ENCODE assay signal across 20 mouse cellular contexts in the genomic region with DNA sequence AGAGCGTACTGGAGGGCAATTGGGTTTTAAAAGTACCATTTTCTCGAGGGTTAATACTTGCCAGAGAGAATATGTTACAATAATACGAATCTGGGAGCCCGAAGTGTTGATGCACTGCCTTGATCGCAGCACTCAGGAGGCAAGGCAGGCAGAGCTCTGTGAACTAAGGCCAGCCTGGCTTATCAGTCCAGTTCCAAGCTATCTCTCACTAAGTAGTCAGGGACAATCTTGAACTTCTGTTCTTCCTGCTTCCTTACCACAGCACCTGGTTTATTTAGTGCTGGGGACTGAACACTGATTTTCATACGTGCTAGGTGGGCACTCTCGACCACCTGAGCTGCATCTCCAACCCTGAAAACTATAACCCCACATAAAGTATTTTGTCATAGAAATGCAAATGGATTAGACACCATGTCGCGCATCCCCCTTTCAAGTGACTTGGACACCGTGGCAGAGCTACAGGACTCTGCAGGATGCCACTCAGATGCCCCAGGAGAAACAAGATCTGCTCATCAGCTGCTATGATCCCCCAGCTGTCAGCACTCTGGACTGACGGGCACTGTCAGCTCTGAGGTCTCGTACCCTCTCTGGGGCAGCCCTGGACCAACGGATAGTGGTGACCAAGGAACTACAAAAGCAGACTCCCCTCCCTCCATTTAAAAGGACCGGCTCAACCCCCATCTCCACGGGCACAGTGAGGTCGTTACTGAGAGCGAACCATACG. TPM values are rescaled to one million over a fixed set of nuclear protein-coding genes. Genes with fewer than 3 reads are reported as not detected.
DNase-seq lines count a peak whose midpoint lies in the region; ATAC-seq and TF ChIP-seq lines count a peak whose summit lies in the region.
"Had no signal": no experiment of that assay in that cellular context is flagged by ENCODE, and none has a peak within 500 bp of the region (broad histone marks: within the 10 kb centered on the region; RNA-seq: fewer than 3 reads in every experiment).

No protein-coding gene starts in this region.

- no peak for DNase-seq in hindbrain, embryonic 10.5 days (ENCODE audit: low spot score)
- peak; percentile 30 for DNase-seq in c-Kit-negative CD71-positive TER-119-positive erythroid progenitor cells, embryonic 14.5 days (ENCODE audit: low read depth, low spot score)
- no peak for DNase-seq in liver, embryonic 13.5 days
- no peak for DNase-seq in liver, postnatal 0 days
- no peak for DNase-seq in embryo, embryonic 9.5 days (ENCODE audit: extremely low spot score)
- DNase-seq: adrenal gland, adult 8-10 months; adrenal gland, postnatal 36 days; cerebellum, adult 11 months; cerebellum, adult 8-10 months; cerebellum, postnatal 14 days; embryo, embryonic 11 days; gastrocnemius, postnatal 36 days; heart, postnatal 36 days had no signal

- TF ChIP-seq CTCF in liver, postnatal 0 days (IDR thresholded peaks at IDR 0.05; ENCODE audit: low read depth), result no peak

- no peak for TF ChIP-seq EP300 in liver, postnatal 0 days (IDR thresholded peaks at IDR 0.05; ENCODE audit: low read depth)

- no peak overlapping the region for H3K4me2 ChIP-seq in hindbrain, embryonic 16.5 days (ENCODE audit: low read length)
- 0 out of 2 replicates have a peak overlapping the region, but pooled peaks have one; percentile 17 for H3K4me2 ChIP-seq in liver, embryonic 13.5 days
- H3K4me2 ChIP-seq in liver, postnatal 0 days (ENCODE audit: low read depth, low read length), result no peak overlapping the region
- H3K4me2 ChIP-seq: embryonic facial prominence, embryonic 12.5 days; heart, embryonic 15.5 days; hindbrain, embryonic 12.5 days had no signal

- peak overlapping the region; percentile 35; the same call in 1 of the 2 replicates for H3K27ac ChIP-seq in hindbrain, embryonic 10.5 days
- no peak overlapping the region for H3K27ac ChIP-seq in hindbrain, embryonic 16.5 days (ENCODE audit: low read depth, low read length)
- H3K27ac ChIP-seq in liver, embryonic 13.5 days, result peak overlapping the region; percentile 98
- peak overlapping the region; percentile 16; the same call in 1 of the 2 replicates for H3K27ac ChIP-seq in liver, postnatal 0 days (ENCODE audit: low read depth)
- H3K27ac ChIP-seq: embryonic facial prominence, embryonic 12.5 days; heart, embryonic 15.5 days; hindbrain, embryonic 12.5 days; hindbrain, postnatal 0 days had no signal

- no peak for ATAC-seq in hindbrain, embryonic 16.5 days
- ATAC-seq in liver, embryonic 13.5 days (ENCODE audit: low read depth), result no peak
- no peak for ATAC-seq in liver, postnatal 0 days
- no peak for ATAC-seq in megakaryocyte, adult 5-6 weeks (ENCODE audit: poor library complexity, severe bottlenecking)
- ATAC-seq: forebrain, embryonic 16.5 days; hindbrain, postnatal 0 days had no signal

- H3K4me1 ChIP-seq in hindbrain, embryonic 10.5 days (replicated peaks), result peaks cover 21% of the 10 kb centered on the region; the same call in 1 of the 2 replicates
- H3K4me1 ChIP-seq in hindbrain, embryonic 16.5 days (ENCODE audit: control insufficient read depth, insufficient read depth, low read depth, low read length), result peaks cover 4% of the 10 kb centered on the region
- H3K4me1 ChIP-seq in liver, embryonic 13.5 days (replicated peaks), result peaks cover 64% of the 10 kb centered on the region
- peaks cover 29% of the 10 kb centered on the region for H3K4me1 ChIP-seq in liver, postnatal 0 days (ENCODE audit: insufficient read depth)

- no peaks in the 10 kb centered on the region for H3K36me3 ChIP-seq in hindbrain, embryonic 10.5 days
- H3K36me3 ChIP-seq in hindbrain, embryonic 16.5 days (ENCODE audit: control insufficient read depth, insufficient read depth, low read length), result no peaks in the 10 kb centered on the region
- H3K36me3 ChIP-seq in liver, embryonic 13.5 days, result no peaks in the 10 kb centered on the region
- H3K36me3 ChIP-seq in liver, postnatal 0 days (replicated peaks; ENCODE audit: insufficient read depth, low read length), result 0 out of 2 replicates have a peak, but pooled peaks cover 4% of the 10 kb centered on the region
- H3K36me3 ChIP-seq: embryonic facial prominence, embryonic 12.5 days; heart, embryonic 15.5 days; hindbrain, embryonic 12.5 days had no signal

- H3K9me3 ChIP-seq in hindbrain, embryonic 10.5 days, result no peaks in the 10 kb centered on the region
- no peaks in the 10 kb centered on the region for H3K9me3 ChIP-seq in hindbrain, embryonic 16.5 days (ENCODE audit: control insufficient read depth, low read length)
- H3K9me3 ChIP-seq in liver, embryonic 13.5 days (replicated peaks), result no peaks in the 10 kb centered on the region
- no peaks in the 10 kb centered on the region for H3K9me3 ChIP-seq in liver, postnatal 0 days (ENCODE audit: low read length)
- H3K9me3 ChIP-seq: embryonic facial prominence, embryonic 12.5 days; heart, embryonic 15.5 days; hindbrain, embryonic 12.5 days had no signal

- no peak overlapping the region for H3K9ac ChIP-seq in hindbrain, embryonic 16.5 days (ENCODE audit: low read depth, low read length)
- H3K9ac ChIP-seq in liver, embryonic 13.5 days, result peak overlapping the region; percentile 69
- no peak overlapping the region for H3K9ac ChIP-seq in liver, postnatal 0 days (replicated peaks)
- H3K9ac ChIP-seq: embryonic facial prominence, embryonic 12.5 days; heart, embryonic 15.5 days; hindbrain, embryonic 12.5 days had no signal

- no peak overlapping the region for H3K4me3 ChIP-seq in hindbrain, embryonic 10.5 days
- H3K4me3 ChIP-seq in hindbrain, embryonic 16.5 days (ENCODE audit: low read length), result no peak overlapping the region
- H3K4me3 ChIP-seq in liver, embryonic 13.5 days (replicated peaks), result no peak overlapping the region
- H3K4me3 ChIP-seq in liver, postnatal 0 days (ENCODE audit: low read depth, low read length), result no peak overlapping the region
- H3K4me3 ChIP-seq: embryonic facial prominence, embryonic 12.5 days; heart, embryonic 15.5 days; hindbrain, embryonic 12.5 days had no signal

- H3K27me3 ChIP-seq in hindbrain, embryonic 10.5 days (ENCODE audit: insufficient read depth, poor library complexity, severe bottlenecking), result no peaks in the 10 kb centered on the region
- H3K27me3 ChIP-seq in hindbrain, embryonic 16.5 days (replicated peaks; ENCODE audit: control insufficient read depth, insufficient read depth, low read length), result no peaks in the 10 kb centered on the region
- H3K27me3 ChIP-seq in liver, embryonic 13.5 days, result no peaks in the 10 kb centered on the region
- H3K27me3 ChIP-seq in liver, postnatal 0 days (ENCODE audit: insufficient read depth, low read length), result no peaks in the 10 kb centered on the region
- H3K27me3 ChIP-seq: embryonic facial prominence, embryonic 12.5 days; heart, embryonic 15.5 days; hindbrain, embryonic 12.5 days had no signal

- 78% methylated on average over 18 of the region's 18 CpGs for WGBS in hindbrain, embryonic 10.5 days
- WGBS in hindbrain, embryonic 16.5 days, result 81% methylated on average over 18 of the region's 18 CpGs
- 75% methylated on average over 18 of the region's 18 CpGs for WGBS in liver, embryonic 13.5 days (ENCODE audit: insufficient replicate concordance)
- whole genome bisulfite sequencing in liver, postnatal 0 days (ENCODE audit: insufficient replicate concordance), result 81% methylated on average over 18 of the region's 18 CpGs

RNA-seq across cellular contexts. Expression of gene St3gal3, which starts 52.9 kb away (rescaled TPM):
- polyA plus RNA-seq in hindbrain, embryonic 10.5 days (2016; fragmentation: Nextera tagmentation; extraction: Ambion mirVana), result 6.2 and 10.8 TPM in 2 replicates
- polyA plus RNA-seq in hindbrain, embryonic 16.5 days (2015; fragmentation: Nextera tagmentation; extraction: Ambion mirVana), result 13.1 and 13.6 TPM in 2 replicates
- 1.6 TPM in 2 replicates for polyA plus RNA-seq in liver, embryonic 13.5 days (2015; fragmentation: Nextera tagmentation; extraction: Ambion mirVana)
- polyA plus RNA-seq in liver, postnatal 0 days (2015; fragmentation: Nextera tagmentation; extraction: Ambion mirVana), result 4.5 and 5.1 TPM in 2 replicates
- total RNA-seq in megakaryocyte, adult 5-6 weeks (2015), result 5.3 and 7.3 TPM in 2 replicates
- 6.6 and 7.2 TPM in 2 replicates for total RNA-seq in megakaryocyte, adult 5-6 weeks (2017)
